ENCODE assay signal across 8 mouse cellular contexts in genomic region chr6:148895773-148896506, GRCm38 (mm10). TPM values are rescaled to one million over a fixed set of nuclear protein-coding genes. Genes with fewer than 3 reads are reported as not detected.
DNase-seq lines count a peak whose midpoint lies in the region; ATAC-seq lines count a peak whose summit lies in the region.

Gene Caprin2 (minus strand): TSS chr6:148896237.

- no peaks in the 10 kb centered on the region for H3K27me3 ChIP-seq in hindbrain, embryonic 12.5 days

- peak; percentile 95 for DNase-seq in Muller cell, postnatal 12 days (ENCODE audit: inconsistent ontology term)
- DNase-seq in cerebellum, adult 9-11 months, result peak; percentile 91
- DNase-seq in frontal cortex, postnatal 10 days (ENCODE audit: low spot score in 2 of 2), result peak; percentile 83 to 88
- DNase-seq in layer of hippocampus, postnatal 14 days (ENCODE audit: low spot score in 2 of 2), result peak; percentile 90 to 92
- peak; percentile 93 for DNase-seq in lung, postnatal 14 days
- peak; percentile 76 for DNase-seq in retina, adult 2 months (ENCODE audit: low read depth, low spot score)
- peak; percentile 98 to 100 for DNase-seq in thymus, postnatal 36 days

- peak within 1 kb of the TSS; percentile 93 for H3K27ac ChIP-seq in hindbrain, embryonic 12.5 days

- WGBS in hindbrain, embryonic 12.5 days, result 1% methylated on average over 61 of the region's 65 CpGs

- ATAC-seq in hindbrain, embryonic 12.5 days (ENCODE audit: low FRiP score), result peak; percentile 99

- H3K9me3 ChIP-seq in hindbrain, embryonic 12.5 days (replicated peaks), result no peaks in the 10 kb centered on the region

- peak within 1 kb of the TSS; percentile 75 for H3K4me3 ChIP-seq in hindbrain, embryonic 12.5 days

- no peaks in the 10 kb centered on the region for H3K36me3 ChIP-seq in hindbrain, embryonic 12.5 days

- H3K4me1 ChIP-seq in hindbrain, embryonic 12.5 days, result peaks cover 11% of the 10 kb centered on the region

- peak within 1 kb of the TSS; percentile 79 for H3K9ac ChIP-seq in hindbrain, embryonic 12.5 days

- peak within 1 kb of the TSS; percentile 88 for H3K4me2 ChIP-seq in hindbrain, embryonic 12.5 days (replicated peaks)

RNA-seq across cellular contexts. Expression of gene Caprin2, which starts in this region (rescaled TPM):
- 19.1 and 21.4 TPM in 2 replicates for polyA plus RNA-seq in hindbrain, embryonic 12.5 days (2016; fragmentation: Nextera tagmentation; extraction: Ambion mirVana)
- 10 to 100 TPM in 1 of 2 experiments, 1 to 10 TPM in 1; 7.7 to 11.2 TPM for total RNA-seq in layer of hippocampus, postnatal 14 days (2021)

Comparison
In these comparisons a context has a peak if more than half of its experiments do, and no peak if none do; other contexts are left out.
1. Peak in every context shown above with its lines: DNase-seq, ATAC-seq, H3K4me3 ChIP-seq and H3K27ac ChIP-seq.